Mouse (Mus musculus) heart, adult 11 months (tissue): ENCODE results near the gene S1pr2.
A peak's percentile ranks its signal among the peaks of the same experiment; 100 is the strongest.
"Not testable (repeated sequence)": the region's sequence is repeated elsewhere in the genome, so short reads cannot be mapped to it uniquely, and the experiment has no call there.

Source experiments
- DNase-seq: peaks from one replicate; pipeline ENCODE4 v3.0.0; 2022

Gene S1pr2

GRCm38 (mm10) chr9:20998337-20998736 lies 21.8 kb upstream of the S1pr2 start:
- DNase-seq = not testable (repeated sequence)

GRCm38 (mm10) chr9:20997065-20997464 lies 20.5 kb upstream of the S1pr2 start:
- DNase-seq = no peak

GRCm38 (mm10) chr9:20995069-20995468 lies 18.5 kb upstream of the S1pr2 start:
- DNase-seq = no peak

- no peak for DNase-seq
Measured at GRCm38 (mm10) chr9:20993165-20993898, 16.8 kb upstream of the S1pr2 start.

GRCm38 (mm10) chr9:20991587-20991986 lies 15.0 kb upstream of the S1pr2 start:
- DNase-seq = no peak

GRCm38 (mm10) chr9:20990861-20991260 lies 14.3 kb upstream of the S1pr2 start:
- DNase-seq = no peak

GRCm38 (mm10) chr9:20987953-20988352 lies 11.4 kb upstream of the S1pr2 start:
- no peak for DNase-seq

- peak; percentile 98 for DNase-seq
Measured at GRCm38 (mm10) chr9:20986952-20987686, 10.5 kb upstream of the S1pr2 start.

- no peak for DNase-seq
Measured at GRCm38 (mm10) chr9:20983169-20983568, 6.6 kb upstream of the S1pr2 start.

- no peak for DNase-seq
Measured at GRCm38 (mm10) chr9:20982171-20982570, 5.6 kb upstream of the S1pr2 start.

- DNase-seq = no peak
Measured at GRCm38 (mm10) chr9:20979769-20980168, 3.2 kb upstream of the S1pr2 start.

GRCm38 (mm10) chr9:20979181-20979580 lies 2.6 kb upstream of the S1pr2 start:
- DNase-seq = no peak

GRCm38 (mm10) chr9:20978409-20979095 lies 2.0 kb upstream of the S1pr2 start:
- DNase-seq = peak; percentile 92

GRCm38 (mm10) chr9:20976961-20977689 lies 544 bp upstream of the S1pr2 start:
- no peak for DNase-seq

GRCm38 (mm10) chr9:20975431-20976215 lies 958 bp downstream of the S1pr2 start:
- DNase-seq = peak; percentile 97

GRCm38 (mm10) chr9:20973682-20974075 lies 2.9 kb downstream of the S1pr2 start:
- DNase-seq = peak; percentile 98

- DNase-seq = no peak
Measured at GRCm38 (mm10) chr9:20973001-20973681, 3.4 kb downstream of the S1pr2 start.

GRCm38 (mm10) chr9:20972141-20972992 lies 4.2 kb downstream of the S1pr2 start:
- DNase-seq = peak; percentile 99

GRCm38 (mm10) chr9:20971751-20972140 lies 4.8 kb downstream of the S1pr2 start:
- DNase-seq = peak; percentile 97

GRCm38 (mm10) chr9:20966747-20967146 lies 9.8 kb downstream of the S1pr2 start:
- no peak for DNase-seq

GRCm38 (mm10) chr9:20966008-20966407 lies 10.6 kb downstream of the S1pr2 start:
- no peak for DNase-seq
